13 mouse cellular contexts compared by ENCODE assay signal in genomic region chr13:60528819-60529218, GRCm38 (mm10).
DNase-seq lines count a peak whose midpoint lies in the region; ATAC-seq lines count a peak whose summit lies in the region.
"Had no signal": no experiment of that assay in that cellular context is flagged by ENCODE, and none has a peak within 500 bp of the region (broad histone marks: within the 10 kb centered on the region; RNA-seq: fewer than 3 reads in every experiment).

No protein-coding gene starts in this region.

- H3K9me3 ChIP-seq in forebrain, embryonic 13.5 days (replicated peaks) = no peaks in the 10 kb centered on the region
- H3K9me3 ChIP-seq in hindbrain, embryonic 13.5 days = no peaks in the 10 kb centered on the region
- H3K9me3 ChIP-seq in kidney, embryonic 16.5 days (ENCODE audit: low read length) = no peaks in the 10 kb centered on the region
- H3K9me3 ChIP-seq in liver, embryonic 13.5 days (replicated peaks) = no peaks in the 10 kb centered on the region
- H3K9me3 ChIP-seq in heart, embryonic 12.5 days (replicated peaks) = no peaks in the 10 kb centered on the region
- H3K9me3 ChIP-seq: embryonic facial prominence, embryonic 15.5 days; heart, embryonic 15.5 days; lung, embryonic 15.5 days had no signal

- H3K4me2 ChIP-seq in forebrain, embryonic 13.5 days = 0 out of 2 replicates have a peak overlapping the region, but pooled peaks have one; percentile 5
- H3K4me2 ChIP-seq in hindbrain, embryonic 13.5 days = no peak overlapping the region
- H3K4me2 ChIP-seq in kidney, embryonic 16.5 days (replicated peaks; ENCODE audit: low read depth, low read length) = 0 out of 2 replicates have a peak overlapping the region, but pooled peaks have one; percentile 4
- H3K4me2 ChIP-seq in liver, embryonic 13.5 days = no peak overlapping the region
- H3K4me2 ChIP-seq in heart, embryonic 12.5 days = no peak overlapping the region
- H3K4me2 ChIP-seq: embryonic facial prominence, embryonic 15.5 days; heart, embryonic 15.5 days; lung, embryonic 15.5 days had no signal

- no peak for DNase-seq in liver, embryonic 13.5 days
- DNase-seq in urinary bladder, postnatal 10 days (ENCODE audit: low spot score) = no peak
- DNase-seq in layer of hippocampus, postnatal 14 days (ENCODE audit: low spot score in 2 of 2) = no peak
- no peak for DNase-seq in frontal cortex, adult 2 months (ENCODE audit: extremely low spot score in 1 of 2, low spot score in 1 of 2)
- DNase-seq: right cerebral cortex, postnatal 4 days had no signal

- H3K27ac ChIP-seq in forebrain, embryonic 13.5 days = peak overlapping the region; percentile 76
- peak overlapping the region; percentile 6; the same call in 1 of the 2 replicates for H3K27ac ChIP-seq in hindbrain, embryonic 13.5 days
- H3K27ac ChIP-seq in kidney, embryonic 16.5 days (ENCODE audit: low read length) = peak overlapping the region; percentile 88
- no peak overlapping the region for H3K27ac ChIP-seq in liver, embryonic 13.5 days
- H3K27ac ChIP-seq in heart, embryonic 12.5 days (ENCODE audit: poor library complexity, severe bottlenecking) = no peak overlapping the region
- H3K27ac ChIP-seq: embryonic facial prominence, embryonic 15.5 days; heart, embryonic 15.5 days; lung, embryonic 15.5 days had no signal

- WGBS in forebrain, embryonic 13.5 days = 82% methylated on average over 1 of the region's 1 CpGs
- 80% methylated on average over 1 of the region's 1 CpGs for WGBS in hindbrain, embryonic 13.5 days
- 20% methylated on average over 1 of the region's 1 CpGs for WGBS in kidney, embryonic 16.5 days
- 62% methylated on average over 1 of the region's 1 CpGs for WGBS in liver, embryonic 13.5 days (ENCODE audit: insufficient replicate concordance)
- 58% methylated on average over 1 of the region's 1 CpGs for WGBS in heart, embryonic 12.5 days

- H3K27me3 ChIP-seq in forebrain, embryonic 13.5 days = no peaks in the 10 kb centered on the region
- 0 out of 2 replicates have a peak, but pooled peaks cover 3% of the 10 kb centered on the region for H3K27me3 ChIP-seq in hindbrain, embryonic 13.5 days
- no peaks in the 10 kb centered on the region for H3K27me3 ChIP-seq in kidney, embryonic 16.5 days (ENCODE audit: insufficient read depth, low read length)
- no peaks in the 10 kb centered on the region for H3K27me3 ChIP-seq in liver, embryonic 13.5 days
- H3K27me3 ChIP-seq in heart, embryonic 12.5 days (replicated peaks) = no peaks in the 10 kb centered on the region
- H3K27me3 ChIP-seq: embryonic facial prominence, embryonic 15.5 days; heart, embryonic 15.5 days; lung, embryonic 15.5 days had no signal

- H3K9ac ChIP-seq in forebrain, embryonic 13.5 days = no peak overlapping the region
- H3K9ac ChIP-seq in hindbrain, embryonic 13.5 days = no peak overlapping the region
- H3K9ac ChIP-seq in kidney, embryonic 16.5 days (replicated peaks; ENCODE audit: low read length) = no peak overlapping the region
- no peak overlapping the region for H3K9ac ChIP-seq in liver, embryonic 13.5 days
- H3K9ac ChIP-seq in heart, embryonic 12.5 days = no peak overlapping the region
- H3K9ac ChIP-seq: embryonic facial prominence, embryonic 15.5 days; heart, embryonic 15.5 days; lung, embryonic 15.5 days had no signal

- no peak overlapping the region for H3K4me3 ChIP-seq in forebrain, embryonic 13.5 days
- H3K4me3 ChIP-seq in hindbrain, embryonic 13.5 days = no peak overlapping the region
- H3K4me3 ChIP-seq in kidney, embryonic 16.5 days (ENCODE audit: low read length) = no peak overlapping the region
- no peak overlapping the region for H3K4me3 ChIP-seq in liver, embryonic 13.5 days (replicated peaks)
- H3K4me3 ChIP-seq in heart, embryonic 12.5 days = no peak overlapping the region
- H3K4me3 ChIP-seq: embryonic facial prominence, embryonic 15.5 days; heart, embryonic 15.5 days; lung, embryonic 15.5 days had no signal

- ATAC-seq in forebrain, embryonic 13.5 days = peak; percentile 36; the same call in 1 of the 2 replicates
- peak; percentile 55 for ATAC-seq in hindbrain, embryonic 13.5 days (ENCODE audit: low FRiP score)
- peak; percentile 81 for ATAC-seq in kidney, embryonic 16.5 days (ENCODE audit: low FRiP score, low TSS enrichment)
- peak; percentile 71 for ATAC-seq in liver, embryonic 13.5 days (ENCODE audit: low read depth)
- ATAC-seq in heart, embryonic 12.5 days (ENCODE audit: insufficient number of reproducible peaks, low FRiP score) = no peak
- ATAC-seq: CD4-positive, CD25-positive, alpha-beta regulatory T cell, adult 4 months had no signal

- H3K36me3 ChIP-seq in forebrain, embryonic 13.5 days (ENCODE audit: poor library complexity, severe bottlenecking) = no peaks in the 10 kb centered on the region
- no peaks in the 10 kb centered on the region for H3K36me3 ChIP-seq in hindbrain, embryonic 13.5 days
- H3K36me3 ChIP-seq in kidney, embryonic 16.5 days (ENCODE audit: insufficient read depth, low read length) = no peaks in the 10 kb centered on the region
- H3K36me3 ChIP-seq in liver, embryonic 13.5 days = no peaks in the 10 kb centered on the region
- no peaks in the 10 kb centered on the region for H3K36me3 ChIP-seq in heart, embryonic 12.5 days
- H3K36me3 ChIP-seq: embryonic facial prominence, embryonic 15.5 days; heart, embryonic 15.5 days; lung, embryonic 15.5 days had no signal

- peaks cover 34% of the 10 kb centered on the region for H3K4me1 ChIP-seq in forebrain, embryonic 13.5 days
- peaks cover 15% of the 10 kb centered on the region for H3K4me1 ChIP-seq in hindbrain, embryonic 13.5 days (replicated peaks)
- H3K4me1 ChIP-seq in kidney, embryonic 16.5 days (ENCODE audit: insufficient read depth, low read length) = peaks cover 19% of the 10 kb centered on the region
- H3K4me1 ChIP-seq in liver, embryonic 13.5 days (replicated peaks) = 0 out of 2 replicates have a peak, but pooled peaks cover 1% of the 10 kb centered on the region
- H3K4me1 ChIP-seq in heart, embryonic 12.5 days (replicated peaks) = no peaks in the 10 kb centered on the region; the same call in 1 of the 2 replicates
- H3K4me1 ChIP-seq: heart, embryonic 15.5 days; lung, embryonic 15.5 days had no signal

Comparison
In these comparisons a context has a peak if more than half of its experiments do, and no peak if none do; other contexts are left out.
1. H3K27ac ChIP-seq: peak in forebrain, embryonic 13.5 days (single experiment), hindbrain, embryonic 13.5 days (single experiment) and kidney, embryonic 16.5 days (single experiment); none in liver, embryonic 13.5 days (single experiment) and heart, embryonic 12.5 days (single experiment).
2. H3K4me2 ChIP-seq: peak in forebrain, embryonic 13.5 days (single experiment) and kidney, embryonic 16.5 days (single experiment); none in hindbrain, embryonic 13.5 days (single experiment), liver, embryonic 13.5 days (single experiment) and heart, embryonic 12.5 days (single experiment).